Mouse (Mus musculus) kidney, postnatal 36 days (tissue): ENCODE data around the gene Prcd.

ENCODE experiments used
- DNase-seq, 2 experiments: peaks; one replicate each; pipeline ENCODE4 v3.0.0; 2021 to 2022; ENCODE audit warnings: mixed read lengths in 2 of 2

The Prcd gene

GRCm38 (mm10) chr11:116626299-116627071, 26.8 kb upstream of the Prcd start, which contains the start of gene Rhbdf2:
Gene Rhbdf2 (minus strand): TSS chr11:116627019.
- DNase-seq: no peak

GRCm38 (mm10) chr11:116627072-116628020, 26.0 kb upstream of the Prcd start:
- peak in 1 of 2 experiments; percentile 76 for DNase-seq

GRCm38 (mm10) chr11:116628712-116629111, 24.6 kb upstream of the Prcd start:
- DNase-seq: peak; percentile 89 to 92

- DNase-seq: no peak
These were observed 23.9 kb upstream of the Prcd start for GRCm38 (mm10) chr11:116629472-116629871.

- DNase-seq: no peak
These were observed 23.0 kb upstream of the Prcd start for GRCm38 (mm10) chr11:116630171-116630965.

GRCm38 (mm10) chr11:116632962-116633361, 20.4 kb upstream of the Prcd start:
- DNase-seq: no peak

- DNase-seq: peak in 1 of 2 experiments; percentile 66
These were observed 16.7 kb upstream of the Prcd start for GRCm38 (mm10) chr11:116636607-116637006.

GRCm38 (mm10) chr11:116641168-116641567, 12.2 kb upstream of the Prcd start:
- peak in 1 of 2 experiments; percentile 62 for DNase-seq

GRCm38 (mm10) chr11:116641731-116642130, 11.6 kb upstream of the Prcd start:
- DNase-seq: no peak

- DNase-seq: peak; percentile 73 to 94
These were observed 10.4 kb upstream of the Prcd start for GRCm38 (mm10) chr11:116642681-116643578.

- DNase-seq: no peak
These were observed 9.6 kb upstream of the Prcd start for GRCm38 (mm10) chr11:116643579-116644224.

- DNase-seq: no peak
These were observed 8.9 kb upstream of the Prcd start for GRCm38 (mm10) chr11:116644225-116645112.

- DNase-seq: no peak
These were observed 7.8 kb upstream of the Prcd start for GRCm38 (mm10) chr11:116645446-116646110.

- DNase-seq: no peak
These were observed 7.2 kb upstream of the Prcd start for GRCm38 (mm10) chr11:116646136-116646535.

GRCm38 (mm10) chr11:116646771-116647170, 6.6 kb upstream of the Prcd start:
- DNase-seq: no peak

GRCm38 (mm10) chr11:116647340-116647991, 5.9 kb upstream of the Prcd start:
- no peak for DNase-seq

GRCm38 (mm10) chr11:116648213-116648921, 5.0 kb upstream of the Prcd start:
- no peak for DNase-seq

GRCm38 (mm10) chr11:116648976-116649375, 4.4 kb upstream of the Prcd start:
- DNase-seq: no peak
